Mouse (Mus musculus) cerebellum, postnatal 4 days (tissue): ENCODE measurements around the gene Krt13.

Source experiments
- DNase-seq, 2 experiments: peaks; one replicate each; pipeline ENCODE4 v3.0.0; 2022; ENCODE audit warnings: low spot score in 2 of 2, mixed read lengths in 1 of 2

The Krt13 gene

DNA sequence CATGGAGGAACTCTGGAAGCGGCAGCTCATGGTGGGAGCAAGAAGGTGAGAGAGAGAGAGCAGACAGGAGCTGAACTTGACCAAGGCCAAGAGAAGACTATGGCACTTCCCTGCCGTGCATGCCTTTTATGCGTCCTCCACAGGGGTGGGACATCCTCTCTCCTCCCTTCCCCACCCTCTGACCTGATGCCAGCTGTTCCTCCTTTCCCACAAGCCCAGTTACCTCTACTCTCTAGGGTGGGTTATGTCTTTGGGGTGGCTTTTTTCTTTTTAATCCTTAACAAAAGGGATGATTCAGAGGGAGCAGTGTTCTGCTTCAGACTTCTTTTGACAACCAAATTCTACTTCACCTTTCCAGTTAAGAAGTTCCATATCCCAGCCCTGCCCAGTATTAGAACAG lies at the start of gene Krt13:
Gene Krt13, minus strand, starts transcription at position 101 of the 400 bp plus-strand sequence.
- DNase-seq = no peak

DNA sequence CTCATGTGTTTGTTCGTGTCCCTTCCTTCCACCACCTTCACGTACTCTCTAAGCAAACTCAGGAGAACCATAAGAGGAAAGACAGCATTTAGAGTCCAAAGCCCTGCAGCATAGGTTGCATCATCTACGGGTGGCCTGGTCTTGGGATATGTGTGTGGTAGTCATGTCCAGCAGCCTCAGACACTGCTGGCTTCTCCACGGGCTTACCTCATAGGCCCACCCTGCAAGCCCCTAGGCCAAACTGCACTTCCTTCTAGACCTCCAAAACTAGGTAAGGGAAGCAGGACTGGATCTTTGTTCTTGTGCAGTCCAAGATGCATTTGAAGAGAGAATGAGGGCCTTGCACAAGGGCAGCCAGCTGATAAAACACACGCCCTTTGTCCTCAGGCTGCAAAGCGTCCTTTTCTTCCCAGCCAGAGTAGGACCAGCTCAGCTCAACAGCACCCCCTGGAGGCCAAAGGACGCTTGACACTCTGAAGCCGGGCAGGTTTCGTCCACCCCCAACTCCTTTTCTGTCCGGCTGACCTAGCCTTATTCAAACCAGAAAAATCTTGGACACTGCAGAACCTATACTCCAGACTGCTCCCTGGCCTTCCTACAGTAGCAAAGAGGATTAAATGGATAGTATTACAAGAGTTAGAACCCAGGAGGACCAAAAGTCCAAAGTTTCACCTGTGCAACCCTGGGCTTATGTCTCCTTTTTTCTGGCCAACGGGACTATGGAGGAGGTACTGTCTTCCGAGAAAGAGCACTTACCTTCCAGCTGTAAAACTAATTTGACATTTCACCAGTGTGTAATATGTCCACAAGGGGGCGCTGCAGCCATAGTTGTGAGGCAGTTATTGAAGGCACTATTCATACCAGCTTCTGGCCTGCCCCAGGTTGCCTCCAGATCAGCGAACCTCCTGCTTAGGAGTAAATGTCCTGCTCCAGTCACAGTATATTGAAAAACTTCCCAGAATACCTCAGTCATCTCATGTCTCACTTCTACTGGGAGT lies 47.7 kb upstream of the Krt13 start:
- peak; percentile 67 to 84 for DNase-seq

DNA sequence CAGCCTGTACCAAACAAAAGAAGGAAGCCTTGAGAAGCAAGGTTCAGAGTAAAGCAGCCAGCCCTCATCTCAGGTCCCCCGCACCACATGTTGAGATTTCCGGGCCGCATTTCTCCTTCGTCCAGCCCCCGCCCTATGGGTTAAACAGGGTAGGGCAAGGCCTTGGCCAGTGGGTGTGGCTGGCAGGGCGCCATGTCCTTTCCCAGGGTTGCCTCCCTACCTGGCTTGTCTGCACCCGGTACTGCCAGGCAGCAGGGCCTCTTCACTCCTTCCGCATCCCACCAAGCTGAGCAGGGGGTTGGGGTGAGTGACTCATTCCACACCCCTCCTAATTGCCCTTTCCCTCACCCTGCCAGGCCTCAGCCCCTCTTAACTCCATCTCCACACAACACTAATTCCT lies 46.7 kb upstream of the Krt13 start:
- DNase-seq = no peak

DNA sequence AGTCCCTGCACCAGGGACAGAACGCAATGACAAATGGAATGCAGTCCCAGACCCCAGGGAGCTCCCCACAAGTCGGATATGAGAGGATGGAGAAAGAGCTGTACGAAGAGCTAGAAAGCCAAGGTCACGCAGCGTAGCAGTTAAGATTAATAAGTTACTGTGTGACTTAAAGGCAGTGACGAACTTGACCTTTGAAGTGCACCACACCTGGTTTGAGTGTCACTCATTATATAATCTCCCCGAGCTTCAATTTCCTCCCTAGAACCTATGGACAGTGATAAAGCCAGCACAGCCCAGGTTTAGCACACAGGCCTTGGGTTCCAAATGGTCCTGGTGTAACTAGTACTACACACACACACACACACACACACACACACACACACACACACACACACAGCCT lies 43.0 kb upstream of the Krt13 start:
- DNase-seq = no peak

DNA sequence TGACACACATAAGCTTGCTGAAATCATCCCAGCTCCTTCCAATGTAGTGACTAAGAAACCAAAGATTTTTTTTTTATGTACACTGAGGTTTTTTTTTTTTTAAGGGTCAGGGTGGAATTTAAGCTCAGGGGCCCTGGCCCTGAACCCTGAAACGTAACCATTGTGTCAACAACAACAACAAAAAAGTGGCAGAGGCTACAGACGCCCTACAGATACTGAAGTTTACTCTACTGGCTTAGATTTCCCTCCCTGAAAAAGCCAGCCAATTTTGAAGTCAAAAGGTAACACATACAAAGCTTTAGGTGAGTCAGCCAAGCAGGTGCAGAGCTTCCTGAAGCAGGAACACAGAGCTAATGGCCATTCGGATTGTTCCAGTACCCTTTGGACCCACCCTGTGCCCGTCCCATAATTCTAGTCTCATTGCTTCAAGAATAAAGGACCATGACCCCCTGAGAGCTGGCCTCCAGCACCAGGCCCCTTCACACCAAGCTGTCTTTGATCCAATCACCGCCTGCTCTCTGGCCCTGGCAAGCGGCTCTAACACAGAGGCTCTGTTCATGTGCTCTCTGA lies 36.6 kb upstream of the Krt13 start:
- no peak for DNase-seq

DNA sequence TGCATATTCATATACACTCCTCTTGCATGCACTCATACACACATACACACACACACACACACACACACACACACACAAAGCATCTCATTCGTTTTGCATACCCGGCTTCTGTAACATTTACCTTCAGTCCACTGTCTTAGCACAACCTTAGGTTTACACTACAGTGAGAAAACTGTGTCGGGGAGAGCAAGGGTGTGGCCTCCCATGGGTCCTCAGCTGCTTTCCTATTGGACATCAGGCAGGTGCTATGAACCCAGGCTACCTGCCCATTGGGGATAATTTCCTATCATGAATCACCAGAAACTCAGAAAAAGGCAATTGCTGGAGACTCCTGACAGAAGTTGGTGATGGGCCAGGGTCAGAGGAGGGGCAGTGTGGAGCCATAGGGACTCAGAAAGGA lies 36.0 kb upstream of the Krt13 start:
- DNase-seq = no peak

DNA sequence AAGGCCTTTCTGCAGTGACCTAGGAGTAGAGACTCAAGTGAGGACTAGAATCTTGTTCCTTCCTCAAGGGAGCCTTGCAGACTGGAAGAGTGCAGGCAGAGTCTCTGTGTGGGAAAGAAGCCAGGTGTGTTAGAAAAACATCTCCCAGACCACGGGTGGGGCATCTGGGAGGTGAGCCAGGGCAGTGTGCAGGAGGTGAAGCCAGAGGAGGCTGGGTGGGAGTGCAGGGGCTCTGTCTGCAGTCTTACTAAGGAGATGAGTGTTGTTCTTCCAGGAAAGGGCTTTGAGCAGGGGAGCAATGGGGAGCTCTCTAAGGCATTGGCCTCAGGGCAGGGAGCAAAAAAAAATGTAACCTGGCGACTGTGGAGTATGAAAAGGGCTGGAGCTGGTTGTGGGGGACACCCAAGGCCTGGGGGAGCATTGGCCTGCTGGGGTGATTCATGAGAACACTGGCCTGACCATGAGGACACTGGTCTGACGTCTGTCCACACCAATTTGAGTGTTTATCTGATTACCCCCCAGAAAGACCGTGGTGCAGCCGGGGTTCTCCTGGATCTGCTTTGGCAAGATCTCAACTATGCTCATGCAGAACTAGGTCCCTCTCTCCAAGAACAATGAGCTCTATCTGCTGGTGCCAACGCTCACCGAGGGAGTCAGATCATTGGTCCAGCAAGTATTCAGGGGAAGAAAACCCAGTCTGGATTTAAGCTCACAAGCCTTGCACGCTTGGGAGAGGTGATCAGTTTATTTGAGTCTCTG lies 34.3 kb upstream of the Krt13 start:
- DNase-seq = no peak

DNA sequence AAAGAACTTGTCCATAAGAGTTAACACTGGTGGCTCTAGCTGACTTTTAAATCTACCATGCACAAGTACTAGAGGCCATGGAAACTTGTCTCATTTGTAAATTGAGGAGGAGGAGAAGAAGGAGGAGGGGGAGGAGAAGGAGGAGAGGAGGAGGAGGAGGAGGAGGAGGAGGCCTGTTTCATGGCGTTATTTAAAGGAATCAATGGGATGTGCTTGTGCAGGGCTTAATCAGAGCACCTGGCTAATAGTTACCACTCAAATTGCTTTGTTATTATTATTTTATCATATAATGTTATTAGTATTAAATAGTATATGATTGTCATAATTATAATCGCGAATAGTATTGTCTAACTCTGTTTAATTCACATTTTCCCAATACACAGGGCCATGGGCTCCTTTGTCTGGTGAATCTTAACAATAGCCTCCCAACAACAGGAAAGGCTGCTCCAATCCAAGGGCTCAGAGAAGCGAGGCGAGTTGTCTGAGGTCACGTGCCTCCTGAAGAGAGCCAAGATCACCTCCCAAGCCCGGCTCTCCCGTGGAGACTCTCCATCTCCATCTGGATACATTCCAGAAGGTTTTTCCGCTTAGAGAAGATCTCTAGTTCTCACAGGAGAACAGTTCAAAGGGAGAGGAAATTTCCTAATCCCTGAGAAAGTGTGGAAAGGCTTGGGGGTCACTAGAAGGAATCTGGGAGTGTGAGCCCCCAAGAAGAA lies 27.4 kb upstream of the Krt13 start, which contains the start of gene Krt19:
Gene Krt19, minus strand, starts transcription at position 51 of the 716 bp plus-strand sequence.
- DNase-seq = no peak

DNA sequence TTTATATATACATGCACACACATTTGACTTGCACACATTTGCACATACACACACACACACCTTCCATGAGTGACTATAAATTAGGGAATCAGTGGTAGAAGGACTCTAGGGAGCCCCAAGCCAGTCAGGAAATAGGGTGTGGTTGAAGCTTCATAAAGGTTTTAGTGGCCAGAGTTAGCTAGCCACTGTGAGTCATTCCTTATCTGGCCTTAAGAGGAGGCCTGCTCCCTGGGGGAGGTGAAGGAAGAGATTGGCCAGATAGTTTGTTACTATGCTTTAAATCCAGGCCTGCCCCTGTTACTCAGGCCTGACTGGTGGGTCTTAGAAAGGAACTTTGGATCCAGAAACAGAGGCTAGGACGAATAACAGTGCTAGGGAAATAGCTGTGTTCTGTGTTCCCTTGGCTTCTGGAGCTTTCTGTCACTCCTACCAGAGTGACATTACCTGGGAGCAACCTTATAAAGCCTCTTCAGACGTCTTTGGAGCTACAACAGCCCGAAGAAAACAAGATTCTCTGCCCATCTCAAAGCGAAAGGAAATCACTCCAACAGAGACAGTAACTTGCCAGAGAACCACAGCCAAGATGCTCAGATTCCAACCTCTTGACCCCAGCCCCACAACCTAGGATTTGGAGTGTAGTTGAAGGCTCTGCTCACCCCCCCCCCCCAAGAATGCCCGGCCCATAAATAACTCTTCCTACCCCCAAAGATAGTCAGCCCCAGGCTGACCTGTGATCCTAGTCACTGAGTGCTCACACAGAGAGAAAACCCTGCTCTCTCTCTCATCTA lies 26.4 kb upstream of the Krt13 start:
- no peak for DNase-seq

DNA sequence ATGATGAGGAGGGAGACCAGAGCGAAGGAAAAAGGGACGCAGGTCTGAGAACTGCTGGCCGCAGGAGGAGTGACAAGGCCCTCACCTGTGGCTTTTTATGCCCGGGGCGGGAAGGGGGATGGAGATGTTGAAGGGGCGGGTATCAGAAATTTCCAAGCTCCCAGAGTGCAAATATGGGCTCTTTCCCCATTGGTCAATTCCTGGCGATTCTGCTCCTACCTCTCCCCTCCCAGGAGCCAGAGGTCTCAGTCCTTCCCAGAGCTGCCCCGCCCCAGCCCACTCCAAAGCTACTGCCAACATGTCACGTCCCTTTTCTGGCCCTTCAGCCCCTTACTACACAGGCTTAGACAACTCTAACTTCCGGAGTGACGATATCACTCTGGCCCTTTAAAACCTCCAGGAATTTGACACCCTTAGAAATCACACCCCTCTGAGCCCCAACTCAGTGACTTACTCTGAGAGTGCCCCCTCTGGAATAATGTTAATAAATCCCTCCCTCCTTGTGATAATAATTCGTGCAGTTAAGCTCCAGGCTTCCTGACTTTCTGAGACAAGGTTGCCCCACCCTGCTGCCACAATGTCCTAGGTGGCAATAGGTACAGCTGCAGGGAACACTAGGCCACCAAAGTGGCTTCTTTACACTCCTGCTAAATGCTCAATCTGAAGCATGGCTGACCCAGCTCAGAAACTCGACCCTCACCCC lies 24.6 kb upstream of the Krt13 start:
- no peak for DNase-seq

DNA sequence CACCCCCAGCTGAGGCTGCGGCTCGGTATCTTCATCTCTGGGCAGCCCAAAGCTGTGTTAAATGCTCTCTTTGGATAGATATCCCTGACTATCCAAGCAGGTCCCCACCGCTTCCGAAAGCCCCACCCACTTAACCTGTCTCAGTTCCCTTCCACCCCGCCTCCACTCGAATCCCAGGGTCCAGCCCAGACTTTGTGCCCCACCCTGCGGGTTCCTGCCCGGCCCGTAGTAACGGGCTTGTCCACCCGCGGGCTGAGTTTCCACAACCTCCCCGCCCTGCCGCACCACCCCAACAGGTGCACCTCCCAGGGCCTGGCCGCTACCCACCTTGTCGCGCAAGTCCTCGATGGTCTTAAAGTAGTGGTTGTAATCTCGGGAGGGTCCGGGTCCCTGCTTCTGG lies 23.7 kb upstream of the Krt13 start:
- DNase-seq = no peak

DNA sequence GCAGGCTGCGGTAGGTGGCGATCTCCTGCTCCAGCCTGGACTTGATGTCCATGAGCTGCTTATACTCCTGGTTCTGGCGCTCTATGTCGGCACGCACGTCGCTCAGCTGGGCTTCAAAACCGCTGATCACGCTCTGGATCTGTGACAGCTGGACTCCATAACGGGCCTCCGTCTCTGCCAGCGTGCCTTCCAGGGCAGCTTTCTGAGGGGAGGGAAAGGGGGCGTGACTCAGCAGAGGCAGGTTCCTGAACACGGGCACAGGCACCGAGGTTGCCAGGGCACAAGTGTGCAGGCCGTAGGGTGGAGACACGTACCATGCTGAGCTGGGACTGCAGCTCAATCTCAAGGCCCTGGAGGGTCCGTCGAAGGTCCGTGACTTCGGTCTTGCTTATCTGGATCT lies 19.6 kb upstream of the Krt13 start:
- no peak for DNase-seq

DNA sequence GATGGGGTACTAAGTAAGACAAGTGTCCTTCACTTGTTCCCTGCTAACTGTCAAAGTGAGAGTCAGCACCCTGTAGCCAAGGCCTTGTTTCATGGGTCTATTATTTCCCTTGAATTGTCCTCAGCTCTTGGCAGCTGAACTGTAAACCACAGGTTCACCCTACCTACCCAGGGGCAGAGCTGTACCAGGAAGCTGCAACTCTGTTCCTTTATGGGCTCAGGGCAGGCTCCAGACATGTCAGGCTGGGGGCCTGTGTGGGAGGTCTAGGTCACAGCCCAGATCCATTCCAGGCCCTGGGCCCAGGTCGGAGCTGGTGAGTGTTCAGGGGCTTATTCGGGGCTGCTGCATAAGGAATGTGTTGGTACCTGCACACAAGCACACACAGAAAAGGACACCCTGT lies 18.0 kb upstream of the Krt13 start:
- DNase-seq = no peak

DNA sequence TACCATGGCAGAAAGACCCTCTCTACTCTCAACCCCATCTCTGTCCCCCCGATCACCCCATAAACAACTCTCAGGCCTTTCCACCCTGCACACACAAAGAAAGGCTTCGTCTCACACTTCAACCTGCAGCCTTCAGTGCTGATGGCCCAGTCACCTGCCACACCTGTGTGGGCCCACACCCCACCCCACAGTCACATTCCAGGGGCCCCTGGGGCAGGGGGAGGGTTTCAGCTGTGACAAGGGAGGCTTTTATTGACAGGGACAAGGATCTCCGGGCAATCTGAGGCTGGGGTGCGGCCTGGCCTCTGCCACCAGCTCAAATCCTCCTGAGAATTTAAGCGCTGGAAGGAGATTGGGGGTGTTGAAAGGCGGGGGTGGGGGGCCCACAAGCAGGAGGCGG lies 17.4 kb upstream of the Krt13 start:
- DNase-seq = no peak

DNA sequence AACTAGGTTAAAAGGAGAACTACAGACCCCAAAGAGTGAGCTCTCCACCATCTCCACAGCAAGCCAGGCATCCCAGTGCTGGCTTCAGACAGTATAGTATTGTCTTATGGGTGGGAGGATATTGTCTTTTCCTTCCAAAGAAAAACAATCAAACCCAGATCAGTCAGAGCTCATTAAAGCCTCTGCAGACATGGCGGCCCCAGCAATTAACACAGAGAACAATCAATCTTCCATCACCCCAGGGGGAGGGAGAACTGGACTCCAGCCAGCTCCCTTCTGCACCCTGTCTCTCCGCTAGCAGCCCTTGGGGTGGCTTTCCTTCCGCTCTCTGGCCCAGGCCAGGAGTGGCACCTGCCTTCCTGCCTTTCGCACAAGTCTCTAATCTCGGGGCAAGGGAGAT lies 16.3 kb upstream of the Krt13 start:
- no peak for DNase-seq

DNA sequence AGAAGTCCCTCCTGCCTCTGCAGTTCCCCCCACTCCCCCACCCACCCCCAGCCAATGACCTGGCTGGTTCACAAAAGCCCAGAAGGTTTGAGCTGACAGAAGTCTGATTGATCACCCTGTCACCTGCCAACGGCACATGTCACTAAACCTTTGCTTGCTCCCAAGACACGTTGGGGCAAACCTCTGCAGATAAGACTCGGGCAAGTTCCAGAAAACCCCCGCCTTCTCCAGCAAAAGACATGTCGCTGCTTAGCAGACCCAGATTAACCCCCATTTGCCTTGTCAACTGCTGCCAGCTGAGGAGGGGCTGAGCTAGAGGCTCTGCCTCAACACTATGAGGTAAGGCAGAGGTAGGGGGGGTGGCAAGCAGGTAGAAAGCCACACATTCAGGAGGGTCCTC lies 15.2 kb upstream of the Krt13 start:
- no peak for DNase-seq

DNA sequence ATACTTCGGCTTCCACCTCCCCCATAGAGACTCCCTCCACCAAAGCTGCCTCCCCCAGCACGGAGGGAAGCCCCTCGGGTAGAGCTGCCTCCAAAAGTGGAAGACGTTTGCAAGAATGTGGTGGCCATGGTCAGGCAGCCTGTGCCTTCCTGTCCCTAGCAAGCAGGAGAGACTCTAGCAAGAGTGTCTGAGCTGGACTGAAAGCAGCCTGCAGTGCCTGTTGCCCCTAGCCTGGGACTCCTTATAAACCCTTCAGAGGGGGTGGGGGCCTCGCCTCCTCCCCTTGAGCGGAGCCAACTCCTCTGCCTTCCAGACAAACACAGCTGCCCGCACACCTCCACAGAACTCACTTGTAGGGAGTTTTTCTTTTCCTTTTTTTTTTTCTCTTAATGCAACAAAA lies 14.4 kb upstream of the Krt13 start, which contains the start of gene Krt15:
Gene Krt15, minus strand, starts transcription at position 198 of the 400 bp plus-strand sequence.
- DNase-seq = no peak

DNA sequence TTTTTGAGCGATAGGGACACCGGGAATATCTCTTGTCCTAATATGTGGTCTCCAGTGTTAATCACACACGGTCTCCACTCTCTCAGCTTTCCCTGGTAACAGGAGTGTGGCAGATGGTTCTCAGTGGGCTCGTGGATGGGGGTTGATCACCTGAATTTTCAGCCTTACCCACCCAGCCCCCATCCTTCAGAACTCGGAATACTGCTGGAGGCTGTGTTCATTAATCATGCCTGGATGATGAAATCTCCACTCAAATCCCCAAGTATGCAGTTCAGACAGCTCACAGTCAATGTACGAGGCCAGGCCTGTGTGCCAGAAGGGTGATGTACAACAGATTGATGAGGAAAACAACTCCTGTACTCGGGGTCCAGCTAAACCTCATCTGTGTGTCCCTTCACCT lies 3.5 kb upstream of the Krt13 start:
- no peak for DNase-seq

DNA sequence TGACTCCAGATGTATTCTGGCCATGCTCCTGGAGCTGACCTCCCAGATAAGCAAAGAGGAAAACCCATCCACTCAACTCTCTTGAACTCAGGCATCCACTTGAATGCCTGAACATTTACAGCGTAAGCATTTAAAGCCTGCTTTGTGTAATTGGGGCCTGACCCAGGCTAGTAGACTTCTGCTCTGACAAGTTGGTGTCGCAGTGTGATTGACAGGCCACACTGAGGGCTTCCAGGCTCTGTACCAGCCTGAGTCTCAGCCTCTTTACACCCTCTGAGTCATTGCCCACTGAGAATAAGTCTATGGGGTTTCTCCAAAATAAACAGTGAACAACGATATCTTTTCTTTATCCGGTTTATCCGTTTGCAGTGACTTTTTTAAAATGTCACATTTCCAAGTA lies 1.0 kb downstream of the Krt13 start:
- no peak for DNase-seq

DNA sequence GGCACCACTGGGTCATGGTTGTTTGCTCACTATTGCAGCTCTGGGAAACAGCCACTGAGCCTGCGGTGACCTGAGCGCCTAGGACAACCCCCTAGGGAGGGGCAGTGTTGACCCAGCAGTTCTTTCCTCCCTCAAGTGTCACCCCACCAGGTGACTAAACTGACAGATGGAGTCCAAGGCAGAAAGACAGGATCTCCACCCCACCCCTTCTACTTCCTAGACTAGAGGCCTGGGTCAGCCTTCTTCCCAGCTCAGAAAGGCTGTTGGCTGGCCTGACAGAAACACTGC lies 7.7 kb downstream of the Krt13 start:
- no peak for DNase-seq
